ENCODE assay signal across 8 mouse cellular contexts in the genomic region with DNA sequence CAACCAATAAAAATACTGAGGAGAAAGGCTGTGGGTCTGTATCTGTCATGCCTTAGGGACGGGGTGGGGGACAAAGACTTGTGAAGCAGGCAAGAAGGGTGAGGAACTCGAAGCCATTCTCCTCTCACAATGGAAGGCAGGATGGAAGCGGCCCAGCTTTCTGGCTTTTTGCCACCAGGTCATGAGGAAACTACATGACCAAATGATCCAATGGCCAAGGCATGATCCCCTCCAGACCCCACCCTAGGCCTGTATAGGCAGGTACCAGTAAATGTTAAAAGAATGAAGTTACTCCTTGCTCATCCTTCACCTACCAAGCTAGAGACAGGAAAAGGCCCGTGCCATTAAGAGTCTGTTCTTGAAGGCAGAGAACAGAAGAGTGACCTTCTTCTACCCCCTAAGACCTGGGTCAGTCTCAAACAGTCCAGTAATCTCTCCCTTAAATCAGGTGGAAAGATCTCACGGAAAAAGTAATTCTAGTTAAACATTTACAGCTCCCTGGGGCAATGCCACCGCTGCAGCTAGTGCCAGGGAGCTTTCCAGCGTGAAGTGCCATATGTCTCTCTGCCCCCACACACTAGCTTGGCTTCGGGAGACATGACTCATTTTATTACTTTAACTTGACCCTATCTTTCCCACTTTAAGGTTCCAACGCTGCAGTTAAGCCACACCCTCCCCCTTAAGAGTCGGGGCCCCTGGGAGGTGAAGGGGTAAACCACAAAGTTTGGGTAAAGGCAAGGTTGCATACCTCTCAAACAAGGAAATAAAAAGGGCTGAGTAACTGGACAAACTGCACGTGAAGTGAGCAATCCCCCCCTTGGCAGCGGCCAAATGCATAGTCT. TPM values are rescaled to one million over a fixed set of nuclear protein-coding genes. Genes with fewer than 3 reads are reported as not detected.
DNase-seq lines count a peak whose midpoint lies in the region; ATAC-seq and TF ChIP-seq lines count a peak whose summit lies in the region.

No protein-coding gene starts in this region.

- H3K9me3 ChIP-seq in erythroblast, embryonic 14.5 days (ENCODE audit: control insufficient read depth, low read length), result no peaks in the 10 kb centered on the region
- no peaks in the 10 kb centered on the region for H3K9me3 ChIP-seq in CH12.LX (replicated peaks; ENCODE audit: low read length)
- H3K9me3 ChIP-seq in forebrain, embryonic 15.5 days, result no peaks in the 10 kb centered on the region

- H3K79me2 ChIP-seq in CH12.LX (replicated peaks; ENCODE audit: control insufficient read depth, extremely low read depth, insufficient read depth, poor library complexity, severe bottlenecking) (no peaks in the 10 kb centered on the region; the same call in 1 of the 2 replicates), macrophage (ENCODE audit: inconsistent target) (peaks cover 14% of the 10 kb centered on the region)

- peak; percentile 53 for TF ChIP-seq POLR2A in CH12.LX (IDR thresholded peaks at IDR 0.05; ENCODE audit: low read depth, low read length)

- in situ Hi-C loops in CH12.LX (cut with MboI; ENCODE audit: low pct_ligation_motif_present, low pct_unique_long_range_greater_than_20kb, low sequenced_read_pairs), result no loop called here

- H3K4me2 ChIP-seq in CH12.LX (ENCODE audit: insufficient read depth, low read depth, poor library complexity, severe bottlenecking), result peak overlapping the region; percentile 60
- peak overlapping the region; percentile 63 for H3K4me2 ChIP-seq in forebrain, embryonic 15.5 days (replicated peaks)

- TF ChIP-seq RAD21 in CH12.LX (IDR thresholded peaks at IDR 0.05; ENCODE audit: low read depth, low read length), result no peak

- TF ChIP-seq EP300 in CH12.LX (IDR thresholded peaks at IDR 0.05; ENCODE audit: low read length), result peak; percentile 39

- H3K9ac ChIP-seq in CH12.LX (ENCODE audit: insufficient read depth, low read depth), result peak overlapping the region; percentile 66
- H3K9ac ChIP-seq in forebrain, embryonic 15.5 days (replicated peaks), result peak overlapping the region; percentile 92

- peaks cover 38% of the 10 kb centered on the region for H3K4me1 ChIP-seq in erythroblast, embryonic 14.5 days (ENCODE audit: control insufficient read depth)
- H3K4me1 ChIP-seq in CH12.LX (ENCODE audit: control insufficient read depth in 1 of 2, insufficient read depth in 2 of 2), result peaks cover 13 to 42% of the 10 kb centered on the region in 2 experiments
- peaks cover 28% of the 10 kb centered on the region for H3K4me1 ChIP-seq in forebrain, embryonic 15.5 days

- H3K4me3 ChIP-seq in erythroblast, embryonic 14.5 days (replicated peaks), result peak overlapping the region; percentile 83
- H3K4me3 ChIP-seq in CH12.LX (replicated peaks in 1 of 3; ENCODE audit: low read depth in 2 of 3, low read length in 2 of 3, poor library complexity in 1 of 3) (peak overlapping the region; percentile 77 to 91 (median 82)), macrophage (ENCODE audit: inconsistent target) (peak overlapping the region; percentile 86)
- H3K4me3 ChIP-seq in forebrain, embryonic 15.5 days, result peak overlapping the region; percentile 92

- H3K27ac ChIP-seq in CH12.LX (ENCODE audit: insufficient read depth, low read depth) (peak overlapping the region; percentile 37; the same call in 1 of the 2 replicates), macrophage (no peak overlapping the region)
- no peak overlapping the region for H3K27ac ChIP-seq in forebrain, embryonic 15.5 days (replicated peaks)

- no peak for ATAC-seq in erythroblast, adult 5-6 weeks (replicated peaks; ENCODE audit: low FRiP score, poor library complexity, severe bottlenecking)
- ATAC-seq in forebrain, embryonic 15.5 days (replicated peaks), result no peak

- TF ChIP-seq CTCF in CH12.LX (conservative IDR thresholded peaks at IDR 0.05 in 1 of 2, IDR thresholded peaks at IDR 0.05 in 1 of 2; ENCODE audit: low read depth in 2 of 2, low read length in 2 of 2), result no peak

- peak; percentile 78 for DNase-seq in CH12.LX (ENCODE audit: extremely low read depth)
- DNase-seq in kidney, postnatal 14 days, result peak; percentile 89
- DNase-seq in frontal cortex, postnatal 14 days (ENCODE audit: low spot score in 2 of 2), result no peak
- no peak for DNase-seq in natural killer cell, adult 2 months (ENCODE audit: low spot score in 2 of 2)

- H3K27me3 ChIP-seq in erythroblast, embryonic 14.5 days (ENCODE audit: control insufficient read depth), result peaks cover 5% of the 10 kb centered on the region
- H3K27me3 ChIP-seq in CH12.LX (replicated peaks), result no peaks in the 10 kb centered on the region
- no peaks in the 10 kb centered on the region for H3K27me3 ChIP-seq in forebrain, embryonic 15.5 days

- WGBS in forebrain, embryonic 15.5 days, result 76% methylated on average over 12 of the region's 12 CpGs
- 56% methylated on average over 12 of the region's 12 CpGs for WGBS in macrophage (ENCODE audit: missing documents)

- peaks cover 43% of the 10 kb centered on the region for H3K36me3 ChIP-seq in erythroblast, embryonic 14.5 days (ENCODE audit: control insufficient read depth)
- H3K36me3 ChIP-seq in CH12.LX (replicated peaks in 1 of 2; ENCODE audit: control insufficient read depth in 1 of 2, insufficient read depth in 1 of 2, low read length in 1 of 2) (peaks cover 14 to 40% of the 10 kb centered on the region in 2 experiments), macrophage (ENCODE audit: inconsistent target) (no peaks in the 10 kb centered on the region)
- H3K36me3 ChIP-seq in forebrain, embryonic 15.5 days, result no peaks in the 10 kb centered on the region

- dilution Hi-C loops in CH12.LX (cut with MboI; ENCODE audit: extremely low pct_ligation_motif_present, extremely low pct_unique_long_range_greater_than_20kb, low sequenced_read_pairs), result no loop called here

RNA-seq across cellular contexts. Expression of a gene that starts 1.2 kb away (rescaled TPM):
- polyA plus RNA-seq in erythroblast, embryonic 14.5 days (2012), result 0.02 TPM in 1 of 2 replicates, not detected in the other
- 0.96 TPM in 1 of 2 replicates, not detected in the other for total RNA-seq in erythroblast, adult 5-6 weeks (2015; ENCODE audit: low replicate concordance)
- total RNA-seq in erythroblast, adult 5-6 weeks (2017; ENCODE audit: low replicate concordance), result 2.2 and 5.4 TPM in 2 replicates
- total RNA-seq in CH12.LX (2012; rRNA removed) (2.5 and 3.4 TPM in 2 replicates), CH12.LX (2014; rRNA removed) (0.65 and 0.98 TPM in 2 replicates)
- polyA plus RNA-seq in CH12.LX (2012; ENCODE audit: insufficient read length, low read depth) (0.85 and 0.96 TPM in 2 replicates), macrophage (2018) (0.17 to 0.29 TPM in 2 of 3 replicates, not detected in the other)
- 1.4 and 1.5 TPM in 2 replicates for polyA plus RNA-seq in forebrain, embryonic 15.5 days (2015; fragmentation: Nextera tagmentation; extraction: Ambion mirVana)
- under 1 TPM in 10 of 26 experiments, not detected in 16; 0.25 to 0.94 (median 0.46) TPM for total RNA-seq in macrophage (2018; cell fraction: chromatin; rRNA removed)
- under 1 TPM in 22 of 26 experiments, not detected in 4; 0.05 to 0.22 (median 0.11) TPM for total RNA-seq in macrophage (2018; cell fraction: cytosol; rRNA removed)
- 1 to 10 TPM in 2 of 26 experiments, under 1 TPM in 7, not detected in 17; 0.24 to 1.7 (median 0.41) TPM for total RNA-seq in macrophage (2018; cell fraction: nucleus; rRNA removed)

RNA-seq across cellular contexts. Expression of a gene that starts 1.3 kb away (rescaled TPM):
- polyA plus RNA-seq in erythroblast, embryonic 14.5 days (2012), result 2.2 and 4.5 TPM in 2 replicates
- 12.3 and 29.8 TPM in 2 replicates for total RNA-seq in erythroblast, adult 5-6 weeks (2015; ENCODE audit: low replicate concordance)
- 5.3 and 10.6 TPM in 2 replicates for total RNA-seq in erythroblast, adult 5-6 weeks (2017; ENCODE audit: low replicate concordance)
- 285 TPM in 2 replicates for total RNA-seq in CH12.LX (2012; rRNA removed)
- 177 and 179 TPM in 2 replicates for total RNA-seq in CH12.LX (2014; rRNA removed)
- polyA plus RNA-seq in CH12.LX (2012; ENCODE audit: insufficient read length, low read depth), result 113 and 117 TPM in 2 replicates
- polyA plus RNA-seq in forebrain, embryonic 15.5 days (2015; fragmentation: Nextera tagmentation; extraction: Ambion mirVana), result 208 and 211 TPM in 2 replicates
- 10 to 100 TPM in 8 of 26 experiments, 1 to 10 TPM in 18; 1.3 to 26.6 (median 7.3) TPM for total RNA-seq in macrophage (2018; cell fraction: chromatin; rRNA removed)
- 10 to 100 TPM; 54.4 to 93.5 (median 76.8) TPM for total RNA-seq in macrophage (2018; cell fraction: cytosol; rRNA removed)
- 10 to 100 TPM in 22 of 26 experiments, 1 to 10 TPM in 4; 7.4 to 34.7 (median 16.9) TPM for total RNA-seq in macrophage (2018; cell fraction: nucleus; rRNA removed)
- polyA plus RNA-seq in macrophage (2018), result 46.1 to 108 TPM (median 103 TPM) in 3 replicates

RNA-seq across cellular contexts. Expression of a gene that starts 17.2 kb away (rescaled TPM):
- polyA plus RNA-seq in erythroblast, embryonic 14.5 days (2012), result 14.8 and 19.5 TPM in 2 replicates
- 2.3 and 17.7 TPM in 2 replicates for total RNA-seq in erythroblast, adult 5-6 weeks (2015; ENCODE audit: low replicate concordance)
- total RNA-seq in erythroblast, adult 5-6 weeks (2017; ENCODE audit: low replicate concordance), result 1.5 and 6.0 TPM in 2 replicates
- 0.85 and 1.2 TPM in 2 replicates for total RNA-seq in CH12.LX (2012; rRNA removed)
- total RNA-seq in CH12.LX (2014; rRNA removed), result 0.62 and 0.90 TPM in 2 replicates
- 5.4 and 7.8 TPM in 2 replicates for polyA plus RNA-seq in CH12.LX (2012; ENCODE audit: insufficient read length, low read depth)
- 4.8 and 5.5 TPM in 2 replicates for polyA plus RNA-seq in forebrain, embryonic 15.5 days (2015; fragmentation: Nextera tagmentation; extraction: Ambion mirVana)
- 1 to 10 TPM in 4 of 26 experiments, under 1 TPM in 11, not detected in 11; 0.20 to 2.9 (median 0.31) TPM for total RNA-seq in macrophage (2018; cell fraction: chromatin; rRNA removed)
- total RNA-seq in macrophage (2018; cell fraction: cytosol; rRNA removed), result under 1 TPM in 1 of 26 experiments, not detected in 25; 0.18 TPM
- total RNA-seq in macrophage (2018; cell fraction: nucleus; rRNA removed), result under 1 TPM in 9 of 26 experiments, not detected in 17; 0.12 to 0.85 (median 0.20) TPM
- polyA plus RNA-seq in macrophage (2018), result not detected in 3 replicates

RNA-seq across cellular contexts. Expression of a gene that starts 24.1 kb away (rescaled TPM):
- polyA plus RNA-seq in erythroblast, embryonic 14.5 days (2012), result 16.1 and 19.2 TPM in 2 replicates
- total RNA-seq in erythroblast, adult 5-6 weeks (2015; ENCODE audit: low replicate concordance), result 83.8 and 91.5 TPM in 2 replicates
- 25.0 and 31.3 TPM in 2 replicates for total RNA-seq in erythroblast, adult 5-6 weeks (2017; ENCODE audit: low replicate concordance)
- total RNA-seq in CH12.LX (2012; rRNA removed) (102 and 132 TPM in 2 replicates), CH12.LX (2014; rRNA removed) (97.7 and 105 TPM in 2 replicates)
- polyA plus RNA-seq in CH12.LX (2012; ENCODE audit: insufficient read length, low read depth) (210 and 211 TPM in 2 replicates), macrophage (2018) (90.9 to 128 TPM (median 115 TPM) in 3 replicates)
- 87.7 and 92.9 TPM in 2 replicates for polyA plus RNA-seq in forebrain, embryonic 15.5 days (2015; fragmentation: Nextera tagmentation; extraction: Ambion mirVana)
- 10 to 100 TPM in 25 of 26 experiments, 1 to 10 TPM in 1; 9.8 to 44.0 (median 19.6) TPM for total RNA-seq in macrophage (2018; cell fraction: chromatin; rRNA removed)
- total RNA-seq in macrophage (2018; cell fraction: cytosol; rRNA removed), result 100 to 1,000 TPM in 12 of 26 experiments, 10 to 100 TPM in 14; 68.0 to 116 (median 98.2) TPM
- 10 to 100 TPM; 16.4 to 74.0 (median 35.8) TPM for total RNA-seq in macrophage (2018; cell fraction: nucleus; rRNA removed)

RNA-seq across cellular contexts. Expression of a gene that starts 24.5 kb away (rescaled TPM):
- polyA plus RNA-seq in erythroblast, embryonic 14.5 days (2012), result 17.9 and 19.6 TPM in 2 replicates
- 98.0 and 105 TPM in 2 replicates for total RNA-seq in erythroblast, adult 5-6 weeks (2015; ENCODE audit: low replicate concordance)
- 362 and 618 TPM in 2 replicates for total RNA-seq in erythroblast, adult 5-6 weeks (2017; ENCODE audit: low replicate concordance)
- total RNA-seq in CH12.LX (2012; rRNA removed) (280 and 282 TPM in 2 replicates), CH12.LX (2014; rRNA removed) (207 and 224 TPM in 2 replicates)
- polyA plus RNA-seq in CH12.LX (2012; ENCODE audit: insufficient read length, low read depth) (177 and 237 TPM in 2 replicates), macrophage (2018) (89.3 to 112 TPM (median 98.9 TPM) in 3 replicates)
- 186 and 200 TPM in 2 replicates for polyA plus RNA-seq in forebrain, embryonic 15.5 days (2015; fragmentation: Nextera tagmentation; extraction: Ambion mirVana)
- total RNA-seq in macrophage (2018; cell fraction: chromatin; rRNA removed), result 100 to 1,000 TPM; 148 to 234 (median 192) TPM
- 100 to 1,000 TPM; 109 to 186 (median 126) TPM for total RNA-seq in macrophage (2018; cell fraction: cytosol; rRNA removed)
- 100 to 1,000 TPM; 123 to 187 (median 151) TPM for total RNA-seq in macrophage (2018; cell fraction: nucleus; rRNA removed)

Comparison
In these comparisons a context has a peak if more than half of its experiments do, and no peak if none do; other contexts are left out.
1. DNase-seq: peak in CH12.LX (single experiment) and kidney, postnatal 14 days (single experiment); none in frontal cortex, postnatal 14 days (0 of 2) and natural killer cell, adult 2 months (0 of 2).
2. Peak in every context shown above with its lines, with median percentiles within 50 percentile points of each other: H3K4me3 ChIP-seq.